Mouse (Mus musculus): ENCODE results near the gene Ercc1. TPM values are rescaled to one million over a fixed set of nuclear protein-coding genes. Genes with fewer than 3 reads are reported as not detected.
A peak's percentile ranks its signal among the peaks of the same experiment; 100 is the strongest.

Gene Ercc1
- polyA plus RNA-seq, 1 experiment from 2014 or later: 59.2 TPM

DNA sequence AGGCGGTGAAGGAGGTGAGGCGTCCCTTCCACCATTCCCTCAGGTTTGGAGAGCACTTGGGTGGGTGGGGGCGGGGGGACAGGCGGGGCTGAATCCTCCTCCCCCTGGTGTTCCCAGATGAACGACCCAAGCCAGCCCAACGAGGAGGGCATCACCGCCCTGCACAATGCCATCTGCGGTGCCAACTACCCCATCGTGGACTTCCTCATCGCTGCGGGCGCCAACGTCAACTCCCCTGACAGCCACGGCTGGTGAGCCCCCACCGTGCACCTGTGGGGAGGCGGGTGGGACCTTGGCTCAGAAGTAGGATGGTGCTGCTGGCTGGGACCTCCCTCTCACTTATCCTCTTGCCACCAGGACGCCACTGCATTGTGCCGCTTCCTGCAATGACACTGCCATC is 30.8 kb downstream of the Ercc1 start:
- 78% methylated on average over 18 of the region's 18 CpGs for WGBS
- H3K4me3 ChIP-seq: no peak overlapping the region
- no peak for ATAC-seq (ENCODE audit: insufficient number of reproducible peaks, low FRiP score)
- H3K27ac ChIP-seq (ENCODE audit: poor library complexity, severe bottlenecking): no peak overlapping the region
- peaks cover 4% of the 10 kb centered on the region; the same call in 1 of the 2 replicates for H3K4me1 ChIP-seq (replicated peaks)
- H3K4me2 ChIP-seq: no peak overlapping the region
- peaks cover 78% of the 10 kb centered on the region for H3K36me3 ChIP-seq
- H3K9ac ChIP-seq: no peak overlapping the region
- no peaks in the 10 kb centered on the region for H3K27me3 ChIP-seq (replicated peaks)
- H3K9me3 ChIP-seq (replicated peaks): no peaks in the 10 kb centered on the region

DNA sequence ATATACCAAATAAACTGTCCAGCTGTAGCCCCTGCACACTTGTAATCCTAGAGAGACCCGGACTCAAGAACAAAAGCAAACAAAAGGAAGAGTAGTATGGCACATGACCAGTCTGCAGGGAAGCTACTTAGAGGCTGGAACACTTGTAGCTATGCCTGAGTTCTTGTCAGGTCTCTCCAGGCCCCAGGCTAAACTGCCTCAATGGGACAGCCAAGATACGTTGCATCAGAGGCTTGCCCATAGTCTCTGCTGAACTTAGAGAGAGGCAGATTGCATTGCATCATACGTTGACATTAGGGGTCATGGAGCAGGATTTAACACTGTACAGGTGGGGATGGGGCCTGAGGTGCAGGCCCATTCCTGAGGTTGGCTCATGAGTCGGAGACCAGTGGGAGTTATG is 31.4 kb downstream of the Ercc1 start:
- Histone ChIP-seq H3K9ac (no peak overlapping the region), H3K36me3 (peaks cover 72% of the 10 kb centered on the region), H3K4me2 (no peak overlapping the region), H3K4me1 (replicated peaks) (peaks cover 4% of the 10 kb centered on the region; the same call in 1 of the 2 replicates), H3K4me3 (no peak overlapping the region), H3K27ac (ENCODE audit: poor library complexity, severe bottlenecking) (no peak overlapping the region), H3K27me3 (replicated peaks) (no peaks in the 10 kb centered on the region), H3K9me3 (replicated peaks) (no peaks in the 10 kb centered on the region)
- 85% methylated on average over 4 of the region's 4 CpGs for WGBS
- ATAC-seq (ENCODE audit: insufficient number of reproducible peaks, low FRiP score): no peak

GRCm38 (mm10) chr7:19378049-19378448 is 33.5 kb downstream of the Ercc1 start:
- Histone ChIP-seq H3K27ac (ENCODE audit: poor library complexity, severe bottlenecking) (0 out of 2 replicates have a peak overlapping the region, but pooled peaks have one; percentile 5), H3K4me1 (replicated peaks) (peaks cover 12% of the 10 kb centered on the region), H3K36me3 (peaks cover 57% of the 10 kb centered on the region), H3K9ac (0 out of 2 replicates have a peak overlapping the region, but pooled peaks have one; percentile 4), H3K9me3 (replicated peaks) (no peaks in the 10 kb centered on the region), H3K4me2 (no peak overlapping the region), H3K4me3 (no peak overlapping the region), H3K27me3 (replicated peaks) (no peaks in the 10 kb centered on the region)
- 56% methylated on average over 8 of the region's 8 CpGs for WGBS
- no peak for ATAC-seq (ENCODE audit: insufficient number of reproducible peaks, low FRiP score)

GRCm38 (mm10) chr7:19381377-19382165 is 37.0 kb downstream of the Ercc1 start, which contains the start of gene Ercc2:
Ercc2 (plus strand) TSS chr7:19382010.
- Histone ChIP-seq H3K36me3 (peaks cover 52% of the 10 kb centered on the region), H3K27ac (ENCODE audit: poor library complexity, severe bottlenecking) (peak within 1 kb of the TSS; percentile 44; the same call in 1 of the 2 replicates), H3K4me2 (peak within 1 kb of the TSS; percentile 97)

GRCm38 (mm10) chr7:19382166-19382541 is 37.6 kb downstream of the Ercc1 start:
- Histone ChIP-seq H3K27ac (ENCODE audit: poor library complexity, severe bottlenecking) (peak overlapping the region; percentile 44; the same call in 1 of the 2 replicates), H3K36me3 (peaks cover 53% of the 10 kb centered on the region), H3K4me1 (replicated peaks) (peaks cover 21% of the 10 kb centered on the region), H3K27me3 (replicated peaks) (no peaks in the 10 kb centered on the region), H3K4me2 (peak overlapping the region; percentile 97), H3K9ac (peak overlapping the region; percentile 91), H3K9me3 (replicated peaks) (no peaks in the 10 kb centered on the region), H3K4me3 (peak overlapping the region; percentile 98)
- 0% methylated on average over 36 of the region's 37 CpGs for WGBS
- peak; percentile 68 for ATAC-seq (ENCODE audit: insufficient number of reproducible peaks, low FRiP score)

More at GRCm38 (mm10) chr7:19381377-19382165, 37.0 kb downstream of the Ercc1 start, which contains the start of gene Ercc2:
- WGBS: 6% methylated on average over 47 of the region's 48 CpGs
- H3K4me3 ChIP-seq: peak within 1 kb of the TSS; percentile 98
- peak within 1 kb of the TSS; percentile 91 for H3K9ac ChIP-seq
- H3K4me1 ChIP-seq (replicated peaks): peaks cover 21% of the 10 kb centered on the region
- H3K9me3 ChIP-seq (replicated peaks): no peaks in the 10 kb centered on the region
- H3K27me3 ChIP-seq (replicated peaks): no peaks in the 10 kb centered on the region
- ATAC-seq (ENCODE audit: insufficient number of reproducible peaks, low FRiP score): peak; percentile 97

- H3K4me1 ChIP-seq (replicated peaks): peaks cover 17% of the 10 kb centered on the region
Measured at GRCm38 (mm10) chr7:19383708-19384107, 39.1 kb downstream of the Ercc1 start.

DNA sequence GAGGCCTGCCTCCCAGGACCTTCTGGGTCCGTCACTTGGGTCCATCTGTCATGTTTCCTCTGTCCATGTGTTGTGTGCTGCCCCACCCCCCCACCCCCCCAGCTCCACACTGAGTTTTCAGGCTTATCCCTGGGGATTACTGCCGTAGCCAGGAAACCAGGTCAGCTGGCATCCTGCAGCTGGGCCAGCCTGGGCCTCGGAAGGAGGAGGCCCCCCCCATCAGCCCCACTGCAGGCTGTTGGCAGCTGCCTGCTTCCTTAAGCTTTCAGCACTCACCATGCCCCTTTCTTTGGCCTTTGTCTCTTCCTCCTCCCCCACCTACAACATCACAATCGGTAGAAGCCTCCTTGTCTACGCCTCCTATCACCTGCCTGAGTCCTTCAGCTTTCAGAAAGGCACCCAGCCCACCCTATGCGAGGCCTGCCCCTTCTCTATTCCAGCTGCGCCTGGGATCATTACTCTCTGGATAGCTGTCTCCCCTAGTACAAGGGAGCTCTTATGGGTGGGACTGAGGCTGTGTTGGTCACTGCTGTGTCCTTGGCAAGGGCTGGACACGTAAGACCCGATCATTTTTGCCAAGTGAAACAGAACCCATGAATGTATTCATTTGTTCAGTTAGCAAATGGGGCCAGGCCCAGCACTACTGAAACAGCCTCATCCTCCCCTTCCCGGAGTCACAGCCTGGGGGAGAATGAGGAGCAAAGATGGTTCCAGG is 44.3 kb downstream of the Ercc1 start:
- 76% methylated on average over 10 of the region's 10 CpGs for WGBS
- Histone ChIP-seq H3K4me1 (replicated peaks) (peaks cover under 1% of the 10 kb centered on the region; the same call in 1 of the 2 replicates), H3K4me2 (no peak overlapping the region), H3K27me3 (replicated peaks) (no peaks in the 10 kb centered on the region), H3K27ac (ENCODE audit: poor library complexity, severe bottlenecking) (no peak overlapping the region), H3K4me3 (no peak overlapping the region), H3K9ac (no peak overlapping the region), H3K36me3 (peaks cover 97% of the 10 kb centered on the region), H3K9me3 (replicated peaks) (no peaks in the 10 kb centered on the region)
- ATAC-seq (ENCODE audit: insufficient number of reproducible peaks, low FRiP score): no peak

More at GRCm38 (mm10) chr7:19383708-19384107, 39.1 kb downstream of the Ercc1 start:
- WGBS: 87% methylated on average over 9 of the region's 9 CpGs
- H3K9ac ChIP-seq: no peak overlapping the region
- no peak overlapping the region for H3K4me3 ChIP-seq
- H3K4me2 ChIP-seq: no peak overlapping the region
- no peak overlapping the region for H3K27ac ChIP-seq (ENCODE audit: poor library complexity, severe bottlenecking)
- ATAC-seq (ENCODE audit: insufficient number of reproducible peaks, low FRiP score): no peak
- H3K27me3 ChIP-seq (replicated peaks): no peaks in the 10 kb centered on the region
- H3K36me3 ChIP-seq: peaks cover 56% of the 10 kb centered on the region
- no peaks in the 10 kb centered on the region for H3K9me3 ChIP-seq (replicated peaks)

DNA sequence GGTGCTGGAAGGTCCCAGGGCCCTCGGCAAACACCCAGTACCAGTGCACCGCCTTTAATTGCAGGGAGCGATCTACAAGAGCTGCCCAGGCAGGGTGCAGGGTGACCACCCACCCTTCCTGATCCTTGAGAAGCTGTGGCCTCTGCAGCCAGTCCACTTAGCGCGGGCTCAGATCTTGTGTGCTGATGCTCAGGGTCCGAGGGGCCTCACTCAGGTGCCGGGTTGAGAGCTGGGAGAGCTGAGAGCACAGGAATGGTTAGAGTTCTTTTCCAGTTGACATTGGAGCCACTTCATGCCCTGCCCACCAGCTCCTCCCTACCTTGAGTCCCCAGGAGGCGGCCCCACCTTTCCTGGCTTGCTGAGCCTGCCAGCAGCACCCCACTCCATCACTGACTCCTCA is 49.9 kb downstream of the Ercc1 start:
- WGBS: 85% methylated on average over 8 of the region's 8 CpGs
- Histone ChIP-seq H3K27me3 (replicated peaks) (peaks cover 11% of the 10 kb centered on the region), H3K36me3 (peaks cover 65% of the 10 kb centered on the region), H3K9ac (no peak overlapping the region), H3K4me3 (no peak overlapping the region), H3K9me3 (replicated peaks) (no peaks in the 10 kb centered on the region), H3K27ac (ENCODE audit: poor library complexity, severe bottlenecking) (no peak overlapping the region), H3K4me2 (no peak overlapping the region), H3K4me1 (replicated peaks) (peaks cover 6% of the 10 kb centered on the region)
- ATAC-seq (ENCODE audit: insufficient number of reproducible peaks, low FRiP score): no peak

- Histone ChIP-seq H3K36me3 (peaks cover 14% of the 10 kb centered on the region), H3K4me1 (replicated peaks) (peaks cover 20% of the 10 kb centered on the region), H3K27me3 (replicated peaks) (peaks cover 57% of the 10 kb centered on the region), H3K4me3 (peak overlapping the region; percentile 44), H3K9me3 (replicated peaks) (peaks cover 8% of the 10 kb centered on the region; the same call in 1 of the 2 replicates), H3K4me2 (peak overlapping the region; percentile 82), H3K9ac (peak overlapping the region; percentile 66), H3K27ac (ENCODE audit: poor library complexity, severe bottlenecking) (no peak overlapping the region)
- 0 out of 2 replicates have a peak, but pooled peaks have one; percentile 19 for ATAC-seq (ENCODE audit: insufficient number of reproducible peaks, low FRiP score)
- WGBS: 3% methylated on average over 27 of the region's 27 CpGs
Measured at GRCm38 (mm10) chr7:19399496-19400280, 55.1 kb downstream of the Ercc1 start.

DNA sequence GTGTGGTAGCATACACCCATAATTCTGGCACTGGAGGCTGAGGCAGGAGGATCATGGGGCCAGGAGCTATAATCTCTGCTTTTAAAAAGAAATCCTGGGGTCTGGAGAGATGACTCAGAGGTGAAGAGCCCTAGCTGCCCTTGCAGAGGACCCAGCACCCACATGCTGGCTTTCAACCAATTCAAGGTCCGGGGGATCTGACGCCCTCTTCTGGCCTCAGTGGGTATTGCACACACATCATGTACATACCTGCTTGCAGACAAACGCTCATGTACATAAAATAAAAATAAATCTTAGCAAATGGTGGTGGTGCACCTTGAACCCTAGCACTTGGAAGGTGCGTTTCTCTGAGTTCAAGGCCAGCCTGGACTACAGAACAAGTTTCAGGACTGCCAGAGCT is 56.4 kb downstream of the Ercc1 start:
- no peak overlapping the region for H3K9ac ChIP-seq
- peaks cover 8% of the 10 kb centered on the region; the same call in 1 of the 2 replicates for H3K9me3 ChIP-seq (replicated peaks)
- peaks cover 2% of the 10 kb centered on the region; the same call in 1 of the 2 replicates for H3K36me3 ChIP-seq
- peaks cover 63% of the 10 kb centered on the region for H3K27me3 ChIP-seq (replicated peaks)
- H3K4me2 ChIP-seq: no peak overlapping the region
- peaks cover 22% of the 10 kb centered on the region for H3K4me1 ChIP-seq (replicated peaks)
- H3K27ac ChIP-seq (ENCODE audit: poor library complexity, severe bottlenecking): no peak overlapping the region
- no peak overlapping the region for H3K4me3 ChIP-seq
- WGBS: 72% methylated on average over 4 of the region's 4 CpGs
- ATAC-seq (ENCODE audit: insufficient number of reproducible peaks, low FRiP score): no peak

All from heart, embryonic 12.5 days (tissue).